Mouse (Mus musculus): Measurements from ENCODE around the gene 4921524J17Rik. TPM values are rescaled to one million over a fixed set of nuclear protein-coding genes. Genes with fewer than 3 reads are reported as not detected.

4921524J17Rik gene
- total RNA-seq, 2 experiments from 2014 or later: 21.6 to 25.2 TPM

- no peak for DNase-seq (ENCODE audit: low spot score)
- intact Hi-C loops (cut with DNase I): no loop called here
These were observed 13.5 kb upstream of the 4921524J17Rik start for GRCm38 (mm10) chr8:85445936-85446685.

- no peak for DNase-seq (ENCODE audit: low spot score)
- intact Hi-C loops (cut with DNase I): no loop called here
These were observed 11.5 kb upstream of the 4921524J17Rik start for GRCm38 (mm10) chr8:85444092-85444491.

- intact Hi-C loops (cut with DNase I): no loop called here
- no peak for DNase-seq (ENCODE audit: low spot score)
These were observed 8.9 kb upstream of the 4921524J17Rik start for GRCm38 (mm10) chr8:85441564-85441963.

- intact Hi-C loops (cut with DNase I): no loop called here
These were observed 3.1 kb upstream of the 4921524J17Rik start for GRCm38 (mm10) chr8:85435736-85436135.

GRCm38 (mm10) chr8:85434817-85435216 is 2.2 kb upstream of the 4921524J17Rik start:
- DNase-seq (ENCODE audit: low spot score): no peak
- intact Hi-C loops (cut with DNase I): loop anchor here (5.0 kb wide), 1 partner anchor 458 kb away; the partner anchor contains the start of gene Junb

More at GRCm38 (mm10) chr8:85435736-85436135, 3.1 kb upstream of the 4921524J17Rik start:
- no peak for DNase-seq (ENCODE audit: low spot score)

GRCm38 (mm10) chr8:85433017-85433393 is 372 bp upstream of the 4921524J17Rik start:
- intact Hi-C loops (cut with DNase I): loop anchor here (5.0 kb wide), 1 partner anchor 456 kb away; the partner anchor contains the start of gene Junb
- no peak for DNase-seq (ENCODE audit: low spot score)

- DNase-seq (ENCODE audit: low spot score): no peak
- intact Hi-C loops (cut with DNase I): loop anchor here (5.0 kb wide), 1 partner anchor 454 kb away; the partner anchor contains the start of gene Junb
These were observed 1.1 kb downstream of the 4921524J17Rik start for GRCm38 (mm10) chr8:85431281-85432167.

GRCm38 (mm10) chr8:85430801-85431200 is 1.8 kb downstream of the 4921524J17Rik start:
- intact Hi-C loops (cut with DNase I): loop anchor here (5.0 kb wide), 1 partner anchor 454 kb away; the partner anchor contains the start of gene Junb
- DNase-seq (ENCODE audit: low spot score): peak; percentile 12

GRCm38 (mm10) chr8:85429219-85429618 is 3.4 kb downstream of the 4921524J17Rik start:
- intact Hi-C loops (cut with DNase I): loop anchor here (10.0 kb wide), 1 partner anchor 354 kb away; the partner anchor contains the start of gene Dhps

GRCm38 (mm10) chr8:85427026-85427425 is 5.6 kb downstream of the 4921524J17Rik start:
- no peak for DNase-seq (ENCODE audit: low spot score)
- intact Hi-C loops (cut with DNase I): loop anchor here (10.0 kb wide), 1 partner anchor 352 kb away; the partner anchor contains the start of gene Dhps

More at GRCm38 (mm10) chr8:85429219-85429618, 3.4 kb downstream of the 4921524J17Rik start:
- DNase-seq (ENCODE audit: low spot score): no peak

GRCm38 (mm10) chr8:85421329-85421728 is 11.3 kb downstream of the 4921524J17Rik start:
- DNase-seq (ENCODE audit: low spot score): no peak
- intact Hi-C loops (cut with DNase I): loop anchor here (10.0 kb wide), 1 partner anchor 347 kb away; the partner anchor contains the start of gene Dhps

GRCm38 (mm10) chr8:85408526-85408925 is 24.1 kb downstream of the 4921524J17Rik start:
- intact Hi-C loops (cut with DNase I): no loop called here
- DNase-seq (ENCODE audit: low spot score): no peak

GRCm38 (mm10) chr8:85408053-85408505 is 24.6 kb downstream of the 4921524J17Rik start:
- intact Hi-C loops (cut with DNase I): no loop called here
- DNase-seq (ENCODE audit: low spot score): no peak

- intact Hi-C loops (cut with DNase I): no loop called here
- DNase-seq (ENCODE audit: low spot score): no peak
These were observed 26.7 kb downstream of the 4921524J17Rik start for GRCm38 (mm10) chr8:85405961-85406360.

GRCm38 (mm10) chr8:85405418-85405817 is 27.2 kb downstream of the 4921524J17Rik start:
- DNase-seq (ENCODE audit: low spot score): no peak
- intact Hi-C loops (cut with DNase I): no loop called here

- intact Hi-C loops (cut with DNase I): loop anchor here (5.0 kb wide), 2 partner anchors 36 to 81 kb away; no protein-coding TSS in a partner anchor
- no peak for DNase-seq (ENCODE audit: low spot score)
These were observed 34.1 kb downstream of the 4921524J17Rik start for GRCm38 (mm10) chr8:85398548-85398947.

- intact Hi-C loops (cut with DNase I): loop anchor here (5.0 kb wide), 2 partner anchors 35 to 80 kb away; no protein-coding TSS in a partner anchor
- DNase-seq (ENCODE audit: low spot score): no peak
These were observed 35.1 kb downstream of the 4921524J17Rik start for GRCm38 (mm10) chr8:85397508-85397907.

- intact Hi-C loops (cut with DNase I): loop anchor here (5.0 kb wide), 2 partner anchors 34 to 79 kb away; no protein-coding TSS in a partner anchor
- no peak for DNase-seq (ENCODE audit: low spot score)
These were observed 36.1 kb downstream of the 4921524J17Rik start for GRCm38 (mm10) chr8:85396432-85397079.
